Mouse (Mus musculus): ENCODE measurements around the gene Adgrl1. TPM values are rescaled to one million over a fixed set of nuclear protein-coding genes. Genes with fewer than 3 reads are reported as not detected.

The Adgrl1 gene
- total RNA-seq (2021), result 73.5 and 114 TPM in 2 replicates
- long read RNA-seq, partial matches to known transcripts, result 14 of 31 reads
- long read RNA-seq, other reads (novel, unspliced or antisense), result 17 of 31 reads

DNA sequence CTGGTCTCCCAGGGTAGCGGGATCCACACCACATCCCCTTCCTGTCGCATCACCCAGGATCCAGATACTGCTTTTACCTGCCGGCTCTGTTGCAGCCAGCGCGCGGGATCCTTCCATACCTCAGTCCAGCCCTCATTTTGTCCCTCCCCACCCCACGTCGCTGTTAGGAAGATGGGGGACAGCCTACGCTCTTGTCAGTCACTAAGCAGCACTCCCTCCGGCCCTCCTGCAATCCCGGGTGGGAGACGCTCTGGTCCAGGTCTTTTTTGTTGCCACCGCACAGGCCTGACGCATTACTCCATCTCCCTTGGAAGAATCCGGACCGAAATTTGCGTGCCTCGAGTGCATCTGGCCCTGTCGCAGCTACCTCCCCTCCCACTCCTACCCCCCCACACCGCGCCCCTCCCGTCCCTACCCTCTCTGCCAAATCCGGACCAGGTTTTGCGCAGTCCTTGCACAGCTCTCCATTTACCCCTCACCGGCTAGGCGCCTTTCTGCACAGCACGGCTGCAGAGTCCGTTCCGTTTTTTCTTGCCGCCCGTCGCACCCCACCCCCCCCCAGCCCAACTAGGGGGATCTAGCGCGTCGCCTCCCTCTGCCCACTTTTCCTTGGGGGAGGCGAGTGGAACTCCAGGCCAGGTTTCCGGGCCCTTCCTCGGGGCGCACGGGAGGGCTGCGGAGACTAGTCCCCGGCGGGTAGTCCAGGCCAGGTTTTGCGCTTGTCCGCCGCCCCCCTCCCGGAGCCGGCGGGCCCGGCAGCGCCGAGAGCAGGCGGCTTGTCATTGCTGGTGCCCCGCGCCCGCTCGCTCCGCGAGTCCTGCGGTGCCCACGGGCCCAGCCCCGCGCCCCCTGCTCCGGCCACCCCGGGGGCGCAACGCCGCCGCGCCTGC, at the start of gene Adgrl1:
Gene Adgrl1, plus strand, starts transcription at position 743 of the 890 bp plus-strand sequence.
- DNase-seq, result peak; percentile 91

DNA sequence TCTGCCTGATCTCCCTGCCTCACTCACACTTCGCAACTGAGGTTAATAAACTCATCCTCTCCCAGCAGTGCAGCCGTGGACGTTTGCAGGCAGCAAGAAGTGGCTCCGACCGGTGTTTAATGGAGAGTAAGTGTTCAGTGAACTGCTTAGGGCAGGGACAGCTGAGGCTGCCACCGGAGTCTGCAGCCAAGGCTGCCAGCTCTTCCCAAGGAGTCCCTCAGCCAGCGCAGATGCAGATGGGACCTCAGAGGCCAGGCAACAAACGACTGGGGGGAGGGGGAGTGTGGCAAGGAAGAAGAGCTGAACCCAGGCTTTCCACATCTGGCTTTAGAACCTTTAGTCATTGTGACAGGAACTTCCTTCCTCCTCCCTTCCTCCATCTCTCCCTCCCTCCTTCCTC, 47.6 kb upstream of the Adgrl1 start:
- no peak for DNase-seq

DNA sequence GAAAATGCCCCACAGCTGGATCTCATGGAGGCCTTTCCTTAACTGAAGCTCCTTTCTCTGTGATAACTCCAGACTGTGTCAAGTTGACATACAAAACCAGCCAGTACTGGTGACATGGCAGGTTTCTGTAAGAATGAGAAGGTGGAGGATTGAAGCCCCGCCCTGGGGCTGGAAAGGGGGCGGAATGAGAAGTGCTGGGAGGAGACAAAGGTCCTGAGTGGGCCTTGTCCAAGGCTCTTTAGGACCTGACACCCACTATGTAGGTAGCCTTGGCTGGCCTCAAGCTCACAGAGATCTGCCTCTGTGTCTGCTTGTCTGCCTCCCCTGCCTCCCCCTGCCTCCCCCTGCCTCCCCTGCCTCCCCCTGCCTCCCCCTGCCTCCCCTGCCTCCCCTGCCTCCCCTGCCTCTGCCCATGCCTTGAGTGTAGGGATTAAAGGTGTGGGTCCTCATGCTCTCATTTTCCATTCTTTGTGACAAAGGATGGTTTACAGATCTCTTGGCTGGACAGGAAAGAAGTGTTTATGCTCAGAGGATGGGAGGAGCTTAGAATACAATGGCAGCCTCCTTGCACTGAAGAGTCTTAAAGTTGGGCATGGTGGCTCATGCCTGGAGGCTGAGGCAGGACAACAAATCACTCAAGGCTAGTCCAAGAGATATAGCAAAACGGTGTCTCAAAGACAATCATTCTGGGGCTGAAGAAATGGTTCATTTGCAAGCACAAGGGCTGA, 46.4 kb upstream of the Adgrl1 start:
- no peak for DNase-seq

DNA sequence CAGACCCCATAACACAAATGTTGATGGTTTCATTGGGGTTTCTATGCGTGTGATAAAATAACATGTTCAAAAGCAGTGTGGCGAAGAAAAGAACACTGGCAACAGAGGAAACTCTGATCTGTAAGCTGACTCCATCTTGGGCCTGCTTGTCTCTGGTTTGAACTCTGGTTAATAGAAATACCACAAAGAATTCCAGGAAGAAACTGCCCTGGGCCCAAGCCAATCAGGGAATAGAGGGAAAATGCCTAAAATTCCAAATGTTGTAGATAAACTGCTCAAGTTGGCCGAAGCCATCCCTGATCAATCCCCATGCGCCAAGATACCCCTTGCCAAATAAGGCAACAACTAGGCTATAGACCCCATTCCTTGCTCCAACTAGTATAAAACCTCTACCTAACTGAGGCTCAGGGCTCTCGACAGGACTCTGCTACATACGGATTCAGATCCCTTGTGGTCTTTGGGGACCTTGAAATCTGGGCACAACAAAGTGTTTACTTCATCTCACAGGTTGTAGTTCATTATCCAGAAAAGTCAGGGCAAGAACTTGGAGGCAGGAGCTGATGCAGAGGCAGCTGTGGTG, 43.3 kb upstream of the Adgrl1 start:
- DNase-seq, result no peak

DNA sequence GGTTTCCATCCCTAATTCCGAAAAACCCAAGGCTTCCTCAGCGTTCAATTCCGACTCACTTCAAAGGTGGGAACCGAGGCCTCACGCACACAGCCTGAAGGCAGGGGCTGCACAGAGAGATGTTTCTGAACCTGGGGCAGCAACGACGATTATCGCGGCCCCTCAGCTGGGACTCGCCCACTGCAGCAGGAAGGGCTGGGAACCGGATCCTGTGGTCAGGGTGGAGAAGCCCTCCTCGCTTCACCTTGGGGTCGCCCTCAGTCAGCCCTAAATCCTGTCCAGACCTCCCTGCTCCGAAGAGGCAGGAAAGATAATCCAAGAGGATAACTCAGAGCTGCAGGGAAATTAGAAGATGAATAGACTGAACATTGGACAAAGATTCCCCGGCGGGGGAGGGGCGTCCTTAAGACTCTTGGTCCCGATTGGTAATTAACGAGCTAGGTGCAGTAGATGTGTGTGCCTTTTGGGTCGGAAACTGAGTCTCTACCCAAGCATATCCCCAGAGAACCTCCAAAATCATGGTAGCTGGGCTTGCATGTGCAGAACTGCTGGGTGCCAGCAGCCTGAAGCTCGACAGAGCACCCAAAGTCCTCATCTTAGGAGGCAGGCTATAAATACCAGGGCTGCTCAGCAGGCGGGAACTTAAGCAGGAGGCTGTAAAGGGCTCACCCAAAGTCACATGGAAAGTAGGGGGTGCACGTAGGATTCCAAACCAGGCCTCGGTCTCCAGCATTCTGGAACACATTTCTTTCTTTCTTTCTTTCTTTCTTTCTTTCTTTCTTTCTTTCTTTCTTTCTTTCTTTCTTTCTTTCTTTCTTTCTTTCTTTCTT, 37.3 kb upstream of the Adgrl1 start:
- no peak for DNase-seq

DNA sequence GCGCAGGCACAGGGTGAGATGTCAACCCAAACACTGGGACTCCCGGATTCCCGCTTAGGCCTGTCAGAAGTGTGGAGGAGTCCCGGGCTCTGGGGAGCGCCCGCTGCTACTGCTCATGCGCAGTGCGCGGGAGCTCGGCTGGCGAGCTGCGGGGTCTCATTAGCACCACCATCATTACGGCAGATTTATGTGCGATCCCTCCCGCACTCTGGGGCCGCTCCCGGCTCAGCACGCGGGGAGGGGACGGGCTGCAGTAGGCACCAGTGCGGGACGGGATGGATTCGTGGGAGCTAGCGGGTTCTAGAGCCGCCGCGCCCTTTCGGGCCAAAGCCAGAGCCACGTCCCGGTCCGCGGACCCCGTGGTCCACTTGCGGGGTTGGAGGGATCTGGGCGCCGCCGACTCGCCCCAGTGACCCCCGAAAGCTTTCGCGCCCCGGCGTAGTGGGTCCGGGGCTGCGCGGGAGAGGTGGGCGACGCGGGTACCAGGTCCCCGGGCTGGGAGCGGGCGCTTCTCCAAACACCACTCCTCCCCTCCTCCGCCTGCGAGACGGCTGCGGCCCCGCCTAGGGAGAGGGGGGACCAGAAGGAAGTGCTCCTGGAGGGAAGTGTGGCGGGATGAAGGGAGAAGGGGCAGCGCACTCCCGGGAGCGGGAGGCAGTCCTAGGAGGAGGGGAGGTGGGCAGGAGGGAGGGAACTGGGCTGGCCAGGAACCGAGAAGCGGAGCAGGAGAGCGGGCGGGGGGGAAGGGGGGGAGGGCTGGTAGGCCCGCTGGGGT, 24.8 kb upstream of the Adgrl1 start:
- peak; percentile 51 for DNase-seq

DNA sequence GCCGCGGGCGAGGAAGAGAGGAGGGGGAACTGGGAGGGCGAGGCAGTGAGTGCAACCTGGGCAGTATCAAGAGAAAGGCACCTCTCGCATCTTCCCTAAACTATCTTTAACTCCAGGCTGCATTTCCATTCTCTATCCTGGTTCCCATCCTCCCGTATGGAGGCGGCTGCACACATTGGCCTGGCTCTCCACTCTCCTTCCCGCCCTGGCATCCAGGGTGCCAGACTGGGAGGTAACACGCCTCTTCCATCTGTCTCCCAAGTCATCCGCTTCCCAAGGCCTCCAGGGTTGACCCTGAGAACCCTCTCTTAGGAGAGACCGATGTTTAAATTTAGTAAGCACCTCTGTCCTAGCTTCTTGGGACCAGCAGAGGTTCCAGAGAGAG, 24.3 kb upstream of the Adgrl1 start:
- no peak for DNase-seq

DNA sequence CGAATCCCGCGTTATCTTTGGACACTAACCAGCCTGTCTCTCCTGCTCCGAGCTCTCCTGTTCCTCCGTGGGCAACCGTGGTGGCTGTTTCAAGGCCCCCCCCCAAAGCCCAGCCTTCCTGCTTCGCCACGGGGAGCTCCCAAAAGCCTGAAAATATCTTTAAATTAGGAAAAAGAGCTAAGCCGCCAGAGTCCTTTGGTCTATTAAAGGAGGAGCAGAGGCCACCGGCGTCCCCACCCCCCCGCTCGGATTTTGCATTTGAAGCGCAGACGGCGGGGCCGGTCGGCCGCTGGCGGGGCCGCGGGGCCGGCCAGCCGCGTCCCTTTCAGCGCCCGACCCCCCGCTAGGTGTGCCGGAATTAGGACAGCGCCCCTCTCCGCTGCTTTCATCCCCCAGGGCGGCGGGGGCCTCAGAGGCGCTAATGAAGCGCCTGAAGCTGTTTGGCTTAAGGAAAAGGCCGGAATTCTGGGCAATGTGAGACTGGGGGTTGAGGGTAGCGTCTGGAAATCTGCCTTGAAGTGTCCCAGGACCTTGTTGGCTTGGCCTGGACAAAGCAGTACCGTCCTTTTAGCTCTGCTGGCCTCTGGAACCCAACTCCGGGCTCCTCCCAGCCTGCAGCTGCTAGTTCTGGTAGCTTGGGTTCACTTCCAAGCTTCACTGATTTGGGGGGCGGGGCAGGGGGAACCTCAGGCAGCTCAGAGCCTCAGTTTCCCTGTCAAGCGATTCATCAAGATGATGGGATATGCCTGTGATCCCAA, 23.6 kb upstream of the Adgrl1 start:
- DNase-seq, result no peak

DNA sequence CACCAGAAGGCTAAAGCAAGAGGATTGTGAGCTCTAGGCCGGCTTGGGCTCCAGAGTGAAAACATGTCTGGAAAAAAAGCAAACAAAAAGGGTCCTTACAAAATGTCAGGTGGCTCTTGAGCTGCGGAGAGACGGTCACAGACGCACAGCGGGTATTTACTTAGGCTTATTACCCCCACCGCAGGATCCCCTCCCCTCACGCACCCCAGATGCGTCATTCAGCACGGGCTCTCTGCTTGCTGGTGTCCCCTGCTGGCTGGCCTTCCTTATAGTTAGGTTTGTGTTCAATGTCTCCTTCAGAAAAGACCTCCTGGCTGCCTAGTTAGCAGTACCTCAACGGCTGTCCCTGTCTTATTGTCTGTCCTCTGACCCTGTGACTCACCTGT, 23.1 kb upstream of the Adgrl1 start:
- no peak for DNase-seq

DNA sequence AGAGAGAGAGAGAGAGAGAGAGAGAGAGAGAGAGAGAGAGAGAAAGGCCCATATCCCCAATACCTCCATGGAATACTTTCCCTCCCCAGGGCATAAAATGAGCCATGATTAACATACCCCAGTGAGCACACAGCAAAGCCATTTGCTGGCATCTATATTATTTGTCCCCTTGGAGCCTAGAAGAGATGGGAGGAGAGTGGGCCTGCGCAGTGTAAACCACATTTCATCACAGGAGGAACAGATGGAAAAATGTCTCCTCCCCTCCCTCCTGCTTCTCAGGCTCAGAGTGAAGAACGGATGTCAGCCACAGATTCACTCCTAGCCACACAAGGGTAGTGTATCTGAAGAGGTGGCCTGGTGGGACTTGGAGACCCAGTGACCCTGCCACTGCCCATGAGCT, 11.5 kb upstream of the Adgrl1 start:
- DNase-seq, result no peak

DNA sequence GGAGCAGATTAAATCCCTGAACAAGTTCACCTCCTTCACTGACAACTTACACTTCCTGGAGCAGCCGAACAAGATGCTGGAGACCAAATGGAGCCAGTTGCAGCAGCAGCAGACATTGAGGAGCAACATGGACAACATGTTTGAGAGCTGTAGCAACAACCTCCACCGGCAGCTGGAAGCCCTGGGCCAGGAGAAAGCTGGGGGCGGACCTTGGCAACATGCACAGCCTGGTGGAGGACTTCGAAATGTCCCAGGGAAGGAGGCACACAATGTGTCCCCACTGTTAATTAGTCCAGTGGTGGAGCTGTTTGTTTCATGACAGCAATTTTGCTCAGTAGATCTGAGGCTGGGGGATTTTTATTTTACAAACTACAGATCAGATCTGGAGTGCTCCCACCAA, 7.8 kb upstream of the Adgrl1 start:
- no peak for DNase-seq

DNA sequence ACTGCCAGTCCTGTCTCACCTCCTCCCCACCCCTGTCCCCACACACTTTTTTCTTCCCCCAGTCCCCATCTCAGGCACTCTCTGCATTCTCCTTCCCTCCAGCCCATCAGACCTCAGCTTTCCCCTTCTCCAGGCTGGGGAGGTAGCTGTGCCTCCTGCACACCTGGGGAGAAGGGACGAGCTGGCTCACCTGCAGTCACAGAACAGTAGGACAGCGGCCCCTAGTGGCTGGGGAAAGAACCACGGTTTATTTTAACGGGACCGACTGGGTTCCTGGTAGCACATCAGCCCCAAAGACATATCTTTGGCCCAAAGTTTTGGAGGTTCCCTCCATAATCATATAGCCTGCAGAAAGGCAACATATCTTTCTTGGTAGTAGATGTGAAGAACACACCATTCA, 6.0 kb upstream of the Adgrl1 start:
- DNase-seq, result peak; percentile 82

DNA sequence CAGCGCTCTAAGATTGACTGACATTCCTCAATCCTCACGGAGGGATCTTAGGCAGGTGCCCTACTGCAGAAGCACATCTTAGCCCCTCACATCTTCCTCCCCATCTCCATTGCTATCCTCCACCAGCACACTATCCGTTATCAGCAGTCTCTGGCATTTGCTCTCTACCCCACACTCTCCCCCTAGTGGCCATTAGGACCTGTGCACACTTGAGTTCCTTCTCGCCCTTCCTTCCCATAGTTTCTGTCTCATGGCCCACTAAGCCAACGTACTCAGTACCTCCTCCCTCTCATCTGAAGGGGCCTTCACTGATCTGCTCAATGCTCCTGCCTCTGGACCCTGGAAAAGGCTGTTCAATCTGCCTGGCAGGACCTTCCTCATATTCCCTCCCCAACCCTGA, 4.0 kb upstream of the Adgrl1 start:
- DNase-seq, result no peak

DNA sequence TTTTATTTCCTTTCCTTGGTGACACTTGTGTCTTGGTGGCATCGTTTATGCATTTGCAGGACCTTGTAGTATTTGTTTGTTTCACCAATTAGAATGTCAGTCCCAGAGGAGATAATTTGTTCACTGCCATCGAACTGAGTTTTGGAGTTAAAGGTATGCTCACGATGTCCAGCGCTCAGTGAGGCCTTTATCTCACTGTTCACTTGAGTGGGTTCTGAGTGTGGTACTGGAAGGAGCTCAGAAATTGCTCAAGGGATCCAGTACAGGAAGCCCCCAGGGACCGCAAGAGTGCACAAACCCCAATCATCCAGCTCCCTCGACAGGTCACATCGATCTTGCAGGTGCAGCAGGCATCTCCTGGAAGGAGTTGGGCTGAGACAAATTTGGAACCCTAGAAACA, 3.4 kb upstream of the Adgrl1 start:
- no peak for DNase-seq

DNA sequence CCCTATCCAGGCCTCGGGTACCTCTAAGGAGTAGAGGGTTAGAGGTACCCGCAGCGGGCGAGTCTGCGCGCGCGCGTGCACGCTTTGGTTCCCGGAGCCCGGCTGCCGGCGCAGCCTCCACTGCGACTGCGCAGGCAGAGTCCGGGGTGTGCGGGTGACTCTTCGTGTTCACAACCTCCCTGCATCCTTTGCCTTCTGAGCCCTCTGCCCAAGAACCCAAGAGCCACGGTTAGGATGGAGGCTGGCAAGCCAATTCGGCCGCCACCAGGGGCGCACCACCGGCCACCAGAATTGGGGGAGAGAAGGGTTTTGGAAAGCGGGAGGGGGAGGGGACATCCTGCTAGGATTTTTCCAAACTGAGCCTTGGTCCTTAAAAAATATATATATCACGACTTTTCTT, 2.7 kb upstream of the Adgrl1 start:
- peak; percentile 61 for DNase-seq

DNA sequence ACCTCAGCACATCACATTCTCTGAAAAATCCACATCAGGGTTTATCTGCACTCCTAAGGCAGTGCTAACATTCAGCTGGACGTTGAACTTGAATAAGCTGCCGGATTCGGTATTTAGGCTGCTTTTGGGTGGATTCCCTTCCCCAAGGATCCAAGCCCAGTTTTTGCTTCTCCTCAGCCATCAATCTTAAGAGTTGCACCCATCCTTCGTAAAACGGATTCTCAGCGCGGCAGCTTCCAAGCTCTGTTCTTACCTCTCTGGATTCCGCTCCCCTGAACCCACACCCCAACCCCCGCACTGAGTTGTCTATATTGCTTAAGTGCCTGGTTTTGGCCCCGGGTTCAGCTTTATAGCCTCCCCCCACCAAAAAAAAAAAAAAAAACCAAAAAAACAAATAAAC, 1.4 kb upstream of the Adgrl1 start:
- DNase-seq, result no peak

DNA sequence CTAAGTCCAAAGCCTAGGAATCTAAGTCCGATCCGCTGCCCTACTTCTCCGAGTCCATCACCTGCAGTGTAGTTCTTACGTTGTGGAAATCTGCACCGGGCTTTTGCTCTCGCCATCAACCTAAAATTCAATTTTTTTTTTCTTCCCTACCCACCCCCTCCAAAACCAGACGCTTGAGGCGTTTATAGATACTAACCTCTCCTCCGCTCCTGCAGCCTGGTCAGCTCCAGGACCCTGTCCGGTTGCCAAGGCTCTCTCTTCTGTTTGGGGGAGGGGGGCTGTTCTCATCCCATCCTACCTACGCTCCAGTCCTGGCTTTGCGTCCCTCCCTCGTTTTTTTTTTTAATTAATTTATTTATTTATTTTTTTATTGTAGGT, 931 bp upstream of the Adgrl1 start:
- peak; percentile 51 for DNase-seq

DNA sequence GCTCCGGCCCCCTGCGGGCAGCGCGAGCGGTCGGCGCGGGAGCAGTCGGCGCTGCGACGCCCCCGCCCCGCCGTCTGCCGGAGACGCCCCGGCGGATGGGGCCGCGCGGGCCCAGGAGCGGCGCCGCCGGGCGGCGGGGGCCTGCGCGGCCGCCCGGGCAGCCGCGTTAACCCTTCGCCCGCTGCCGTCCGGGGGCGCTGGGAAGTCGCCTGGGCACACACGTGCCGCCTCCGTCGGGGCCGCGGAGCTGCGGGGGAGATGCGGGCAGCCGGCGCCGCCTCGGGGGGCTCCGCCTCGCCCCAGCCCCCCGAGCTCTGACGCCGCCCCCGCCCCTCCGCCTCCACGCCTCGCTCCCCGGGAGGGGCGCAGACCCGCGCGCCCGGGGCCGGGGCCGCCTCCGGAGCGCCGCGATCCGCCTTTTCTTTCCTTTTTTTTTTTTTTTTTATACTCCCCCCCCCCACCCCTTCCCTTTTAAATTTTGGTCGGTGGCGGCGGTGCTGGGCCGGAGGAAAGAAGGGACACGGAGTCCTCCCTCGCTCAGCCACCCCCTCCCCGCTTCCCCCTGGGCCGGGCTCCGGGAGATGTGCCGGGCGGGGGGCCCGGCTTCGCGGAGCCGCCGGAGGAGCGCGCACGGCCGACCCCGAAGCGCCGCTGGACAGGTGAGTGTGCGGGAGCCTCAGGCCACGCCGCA, 506 bp downstream of the Adgrl1 start:
- peak; percentile 43 for DNase-seq

DNA sequence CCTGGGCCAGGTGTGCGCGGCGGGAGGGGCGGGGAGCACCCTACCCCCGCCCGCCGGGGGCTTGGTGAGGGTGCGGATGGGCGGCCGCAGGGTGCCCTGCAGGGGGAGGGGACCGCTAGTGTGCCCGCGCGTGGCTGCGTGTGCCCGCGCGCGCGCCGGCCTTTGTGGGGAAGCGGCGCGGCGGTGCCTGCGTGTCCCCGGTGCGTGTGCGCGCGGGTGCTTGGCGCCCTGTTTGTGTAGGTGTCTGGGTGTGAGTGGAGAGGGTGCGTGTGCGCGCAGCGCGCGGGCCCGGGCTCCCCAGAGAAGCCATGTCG, 1.0 kb downstream of the Adgrl1 start:
- DNase-seq, result no peak

All from adrenal gland, postnatal 25 days (tissue).